Mouse (Mus musculus): ENCODE results near the gene Nisch.
A peak's percentile ranks its signal among the peaks of the same experiment; 100 is the strongest.

Gene Nisch

DNA sequence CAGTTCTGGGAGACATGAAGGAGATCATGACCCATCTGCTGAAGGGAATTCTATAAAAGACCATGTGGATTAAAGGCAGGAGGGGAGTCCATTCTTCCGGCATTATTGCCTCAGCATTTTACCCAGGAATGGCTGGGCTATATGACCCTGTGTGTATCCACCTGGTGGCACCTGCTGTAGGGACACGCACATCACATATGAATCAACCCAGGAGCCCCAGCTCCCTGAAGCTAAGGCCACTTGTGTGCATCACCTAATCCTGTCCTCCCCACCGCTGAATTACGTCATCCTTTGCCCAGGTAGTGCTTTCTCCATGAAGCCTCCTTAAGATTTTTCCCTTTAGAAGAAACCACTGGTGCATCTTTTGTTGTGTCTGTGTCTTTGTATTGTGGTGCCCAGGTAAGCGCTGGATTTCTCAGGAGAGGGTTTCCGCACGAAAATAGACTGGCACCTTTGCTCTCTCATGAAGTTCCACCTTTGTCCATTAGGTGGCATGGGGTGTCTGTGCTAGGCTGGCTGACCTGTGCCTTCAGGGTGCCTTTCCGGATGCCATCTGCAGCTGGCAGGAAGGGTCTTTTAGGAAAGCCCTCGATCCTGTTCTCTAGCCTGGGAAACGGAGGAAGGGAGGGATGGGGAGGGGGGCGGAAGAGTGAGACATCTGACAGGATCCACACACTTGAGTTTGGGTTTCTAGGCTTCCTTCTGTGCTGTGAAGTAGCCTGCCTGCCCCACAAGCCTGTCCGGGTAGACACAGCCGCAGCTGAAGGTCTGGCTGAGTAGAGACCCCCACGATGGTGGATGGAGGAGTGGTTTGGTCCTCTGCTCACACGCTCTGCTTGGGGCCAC, 1.4 kb downstream of the Nisch start:
- DNase-seq = peak; percentile 92

GRCm38 (mm10) chr14:31214684-31215083, 2.1 kb downstream of the Nisch start:
- no peak for DNase-seq

GRCm38 (mm10) chr14:31213868-31214267, 2.9 kb downstream of the Nisch start:
- no peak for DNase-seq

- DNase-seq = no peak
Measured at GRCm38 (mm10) chr14:31212499-31212898, 4.2 kb downstream of the Nisch start.

DNA sequence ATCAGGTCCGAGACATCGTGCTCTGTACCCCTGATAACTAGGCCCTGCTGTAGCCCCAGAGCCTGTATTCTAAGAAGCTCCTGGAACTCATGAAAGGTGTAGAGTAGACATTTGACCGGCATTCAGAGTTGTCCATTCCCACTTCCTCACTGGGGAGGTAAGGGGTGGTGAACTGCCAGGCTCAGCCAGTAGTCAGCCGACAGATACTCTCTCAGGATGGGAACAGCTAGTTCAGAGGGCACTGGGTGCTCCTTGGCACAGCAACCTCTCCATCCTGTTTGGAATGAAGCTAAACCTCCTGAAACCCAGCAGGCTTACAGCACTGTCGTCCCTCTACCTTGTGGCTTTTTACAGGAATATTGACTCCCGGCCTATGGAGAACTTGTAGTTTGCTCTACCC, 4.9 kb downstream of the Nisch start:
- DNase-seq = no peak

- no peak for DNase-seq
Measured at GRCm38 (mm10) chr14:31209133-31209557, 7.6 kb downstream of the Nisch start.

DNA sequence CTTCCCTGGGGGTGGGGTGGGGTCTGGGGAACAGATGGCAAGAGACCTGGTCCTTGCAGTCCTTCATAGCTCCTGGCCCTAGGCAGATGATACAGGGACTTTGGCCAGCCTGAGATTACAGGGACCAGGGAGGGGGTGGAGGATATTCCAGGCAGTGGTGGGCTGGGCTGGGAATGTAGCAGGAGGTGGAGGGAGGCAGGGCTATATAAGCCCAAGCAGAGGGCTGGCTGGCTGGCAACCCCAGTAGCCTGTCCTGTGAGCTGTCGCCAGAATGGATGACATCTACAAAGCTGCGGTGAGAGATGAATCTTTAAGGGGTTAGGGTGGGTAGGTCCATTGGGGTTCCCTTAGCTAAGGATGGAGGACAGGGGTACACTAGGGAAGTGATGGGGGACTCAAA, 8.7 kb downstream of the Nisch start, which contains the start of gene Tnnc1:
Gene Tnnc1 (plus strand): TSS at position 229 of the 400 bp plus-strand sequence.
- no peak for DNase-seq

DNA sequence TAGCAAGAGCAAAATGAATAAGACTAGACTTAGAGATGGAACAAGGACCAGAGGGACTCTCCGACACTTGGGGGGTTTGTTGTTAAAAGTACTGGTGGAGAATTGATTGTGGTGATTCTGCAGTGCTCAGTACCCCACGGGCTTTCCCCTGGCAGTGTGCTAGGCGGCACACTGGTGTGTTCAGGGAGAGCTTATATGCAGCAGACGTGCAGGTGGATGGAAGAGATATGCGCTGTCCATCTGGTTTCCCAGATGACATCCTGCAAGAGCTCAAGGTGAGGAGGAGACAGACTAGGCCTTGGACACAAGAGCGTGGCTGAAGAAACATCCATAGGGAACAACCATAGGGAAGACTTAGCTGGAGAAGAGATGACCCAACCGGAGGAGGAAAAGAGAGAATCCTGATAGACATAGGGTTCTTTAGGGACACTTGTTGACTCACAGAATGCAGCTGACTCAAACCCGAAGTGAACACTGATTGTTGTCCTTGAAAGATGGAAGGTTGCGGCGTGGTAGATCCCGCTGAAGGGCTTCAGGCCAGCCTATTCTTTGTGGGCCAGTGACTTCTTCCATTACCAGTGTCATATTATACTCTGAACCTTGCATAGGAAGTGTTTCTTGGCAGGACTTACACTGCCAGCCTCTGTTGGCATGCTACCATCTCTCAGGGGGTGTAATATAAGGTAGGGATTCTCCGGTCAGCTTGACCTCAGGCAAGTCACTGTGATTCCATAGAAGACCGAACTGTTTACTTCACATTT, 9.5 kb downstream of the Nisch start:
- DNase-seq = no peak

DNA sequence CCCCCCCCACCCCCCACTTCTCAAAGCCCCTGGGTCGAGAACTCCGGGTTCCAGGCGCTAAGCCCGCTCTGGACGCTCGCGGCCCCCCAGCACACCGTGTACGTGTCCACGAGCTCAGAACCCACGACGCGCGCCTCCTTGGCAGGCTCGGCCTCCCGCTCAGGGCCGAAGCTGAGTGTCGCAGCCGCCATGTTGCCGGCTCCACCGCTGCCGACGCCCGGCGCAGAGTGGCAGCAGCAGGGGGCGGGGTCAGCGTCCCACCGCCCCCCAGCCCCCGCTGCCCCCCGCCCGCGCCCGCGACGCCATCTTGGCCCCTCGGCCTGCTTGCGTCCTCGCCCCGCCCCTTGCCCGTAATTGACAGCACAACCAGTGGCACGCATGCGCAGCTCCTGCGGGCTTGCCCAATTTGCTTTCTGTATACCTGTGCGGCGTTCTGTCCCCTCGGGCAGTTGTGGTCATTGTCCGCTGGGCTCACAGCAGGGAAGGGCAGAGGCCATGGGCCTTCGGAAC, 10.2 kb downstream of the Nisch start:
- DNase-seq = peak; percentile 98

- no peak for DNase-seq
Measured at GRCm38 (mm10) chr14:31205562-31206467, 10.9 kb downstream of the Nisch start.

DNA sequence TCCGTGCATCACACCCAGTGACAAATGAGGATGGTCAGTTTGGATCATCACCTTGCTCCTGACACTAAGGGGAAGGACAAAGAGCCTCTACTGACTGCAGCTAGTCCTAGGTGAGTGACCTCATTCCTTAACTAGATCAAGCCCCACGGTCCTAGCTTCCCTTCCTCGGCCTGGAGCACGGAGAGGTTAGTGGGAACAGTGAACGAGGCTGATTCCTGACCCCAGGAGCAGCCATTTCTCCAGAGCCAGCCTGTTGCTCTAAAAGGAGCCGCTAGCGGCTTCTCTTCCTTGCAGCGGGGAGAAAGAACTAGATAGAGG, 11.5 kb downstream of the Nisch start:
- no peak for DNase-seq

- no peak for DNase-seq
Measured at GRCm38 (mm10) chr14:31204844-31205243, 11.9 kb downstream of the Nisch start.

DNA sequence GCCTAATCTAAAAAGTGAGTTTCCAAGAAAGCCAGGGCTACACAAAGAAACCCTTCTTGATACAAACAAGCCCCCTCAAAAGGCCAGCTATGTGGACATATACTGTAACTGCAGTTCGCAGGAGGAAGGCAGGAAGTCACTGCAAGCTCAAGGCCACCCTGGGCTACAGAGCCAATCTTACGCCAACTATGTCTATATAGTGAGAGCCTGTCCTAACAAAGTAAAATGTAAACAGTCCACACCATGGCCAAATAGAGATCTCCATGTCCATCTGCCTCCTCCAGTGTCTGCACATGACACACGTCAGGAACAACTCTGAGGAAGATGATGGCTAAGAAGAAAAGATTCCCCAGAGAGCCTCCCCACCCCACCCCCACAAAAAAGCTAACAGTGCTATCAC, 16.7 kb downstream of the Nisch start:
- DNase-seq = no peak

GRCm38 (mm10) chr14:31199599-31199998, 17.1 kb downstream of the Nisch start:
- no peak for DNase-seq

DNA sequence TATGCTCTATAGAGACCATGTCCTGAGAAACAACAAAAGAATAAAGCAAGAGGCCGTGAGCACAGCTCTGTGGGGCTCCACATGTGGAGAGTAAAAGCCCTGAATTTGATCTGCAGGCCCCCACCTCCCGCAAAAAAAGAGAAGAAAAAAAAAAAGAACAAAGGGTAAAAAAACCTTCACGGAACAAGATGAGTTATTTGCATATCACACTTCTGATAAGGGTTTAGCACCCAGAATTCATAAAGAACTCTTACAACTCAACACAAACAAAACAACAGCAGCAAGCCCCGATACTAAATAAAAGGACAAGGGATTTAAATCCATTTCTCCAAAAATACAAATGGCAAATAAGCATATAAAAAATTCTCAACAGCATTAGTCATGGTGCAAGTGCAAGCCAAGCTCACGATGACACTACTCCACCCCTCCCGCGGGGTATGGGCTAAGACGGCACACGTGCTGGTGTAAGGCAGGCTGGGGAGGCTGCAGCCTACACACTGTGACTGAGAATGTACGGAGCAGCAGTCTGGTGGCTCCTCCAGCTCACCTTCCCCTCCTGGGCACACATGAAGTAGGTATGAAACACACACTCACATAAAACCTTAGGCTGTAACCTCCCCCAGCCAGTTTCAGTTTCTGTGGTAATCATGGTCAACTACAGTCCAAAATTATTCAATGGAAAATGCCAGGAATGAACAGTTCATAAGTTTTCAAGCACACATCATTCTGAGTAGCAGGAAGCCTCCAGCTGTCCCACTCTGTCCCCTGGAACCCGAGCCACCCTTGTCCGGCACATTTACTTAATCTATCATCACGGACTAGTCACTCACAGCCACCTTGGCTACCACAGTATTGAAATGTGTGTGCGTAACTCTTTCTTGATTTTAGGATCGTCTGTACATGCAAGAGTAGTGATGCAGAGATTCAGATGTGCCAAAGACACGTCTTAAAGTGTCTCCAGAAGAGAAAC, 18.9 kb downstream of the Nisch start:
- DNase-seq = peak; percentile 57

DNA sequence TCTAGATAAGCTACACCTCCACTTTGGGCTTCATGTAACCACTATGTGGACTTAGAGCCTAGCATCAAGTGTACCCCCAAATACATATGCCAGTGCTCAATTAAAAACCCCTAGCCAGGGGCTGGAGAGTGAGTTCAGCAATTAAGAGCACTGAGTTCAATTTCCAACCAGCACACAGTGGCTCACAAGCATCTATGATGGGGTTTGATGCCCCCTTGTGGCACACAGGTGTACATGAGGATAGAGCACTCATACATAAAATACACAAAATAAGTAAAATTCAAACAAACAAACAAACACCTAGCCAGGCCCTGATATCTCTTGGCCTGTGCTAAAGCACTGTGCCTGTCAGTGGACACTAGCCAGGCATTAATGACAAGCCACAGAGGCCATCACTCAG, 20.8 kb downstream of the Nisch start:
- DNase-seq = peak; percentile 80

DNA sequence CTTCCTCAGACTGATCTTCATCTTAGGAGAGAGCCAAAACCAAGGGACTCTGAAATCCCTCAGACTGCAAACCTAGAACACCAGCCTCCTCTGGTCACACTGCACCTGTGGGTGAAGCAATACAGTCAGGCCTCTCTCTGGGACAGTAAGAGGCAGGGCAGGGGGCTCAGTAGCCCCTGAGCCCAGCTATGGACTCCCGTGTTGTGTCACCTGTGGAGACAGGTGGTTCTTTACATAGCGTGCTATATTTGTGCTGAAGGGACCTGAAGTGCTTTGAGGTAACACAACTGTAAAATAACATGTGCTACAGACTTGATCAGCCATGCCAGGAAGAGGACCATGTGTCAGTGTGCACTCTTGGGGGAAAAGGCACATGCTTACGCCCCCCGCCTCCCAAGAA, 21.2 kb downstream of the Nisch start:
- DNase-seq = no peak

- DNase-seq = peak; percentile 89
Measured at GRCm38 (mm10) chr14:31194891-31195513, 21.7 kb downstream of the Nisch start.

DNA sequence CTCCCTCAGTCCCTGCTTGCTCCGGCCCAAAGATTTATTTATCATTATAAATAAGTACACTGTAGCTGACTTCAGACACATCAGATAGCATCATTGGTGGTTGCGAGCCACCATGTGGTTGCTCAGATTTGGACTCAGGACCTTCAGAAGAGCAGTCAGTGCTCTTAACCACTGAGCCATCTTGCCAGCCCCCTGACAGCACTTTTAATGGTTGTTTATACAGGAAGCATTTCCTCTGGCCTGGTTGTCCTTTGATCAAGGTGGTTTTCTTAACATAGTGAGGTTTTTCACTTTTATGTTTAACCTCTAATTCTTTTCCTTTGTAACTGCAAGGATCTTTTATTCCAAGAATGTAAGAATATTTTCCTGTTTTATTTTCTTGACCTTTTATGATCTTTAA, 22.3 kb downstream of the Nisch start:
- DNase-seq = peak; percentile 42

- no peak for DNase-seq
Measured at GRCm38 (mm10) chr14:31193791-31194190, 23.0 kb downstream of the Nisch start.

- peak; percentile 67 for DNase-seq
Measured at GRCm38 (mm10) chr14:31191936-31192335, 24.8 kb downstream of the Nisch start.
